Mouse (Mus musculus) MN1 (cell line): ENCODE data around the gene Foxj2.

Experiments
- DNase-seq: peaks from one replicate; pipeline ENCODE4 v3.0.0-alpha.2; 2016; ENCODE audit warnings: low spot score

The Foxj2 gene

DNA sequence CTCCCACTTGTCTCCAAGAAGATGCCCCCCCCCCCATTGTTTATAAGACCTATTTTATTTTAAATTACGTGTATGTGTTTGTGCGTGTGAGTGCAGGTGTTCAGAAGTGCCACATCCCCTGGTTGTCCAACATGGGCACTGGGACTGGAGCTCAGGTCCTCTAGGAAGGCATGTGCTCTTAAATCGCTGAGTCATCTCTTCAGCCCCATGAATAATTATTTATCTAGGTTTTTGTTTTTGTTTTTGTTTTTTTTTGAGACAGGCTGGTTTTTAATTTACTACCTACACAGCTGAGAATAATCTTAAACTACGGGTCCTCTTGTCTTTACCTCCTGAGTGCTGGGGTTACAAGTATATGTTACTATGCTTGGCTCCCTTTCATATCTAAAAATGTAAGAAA, 6.1 kb upstream of the Foxj2 start:
- no peak for DNase-seq

DNA sequence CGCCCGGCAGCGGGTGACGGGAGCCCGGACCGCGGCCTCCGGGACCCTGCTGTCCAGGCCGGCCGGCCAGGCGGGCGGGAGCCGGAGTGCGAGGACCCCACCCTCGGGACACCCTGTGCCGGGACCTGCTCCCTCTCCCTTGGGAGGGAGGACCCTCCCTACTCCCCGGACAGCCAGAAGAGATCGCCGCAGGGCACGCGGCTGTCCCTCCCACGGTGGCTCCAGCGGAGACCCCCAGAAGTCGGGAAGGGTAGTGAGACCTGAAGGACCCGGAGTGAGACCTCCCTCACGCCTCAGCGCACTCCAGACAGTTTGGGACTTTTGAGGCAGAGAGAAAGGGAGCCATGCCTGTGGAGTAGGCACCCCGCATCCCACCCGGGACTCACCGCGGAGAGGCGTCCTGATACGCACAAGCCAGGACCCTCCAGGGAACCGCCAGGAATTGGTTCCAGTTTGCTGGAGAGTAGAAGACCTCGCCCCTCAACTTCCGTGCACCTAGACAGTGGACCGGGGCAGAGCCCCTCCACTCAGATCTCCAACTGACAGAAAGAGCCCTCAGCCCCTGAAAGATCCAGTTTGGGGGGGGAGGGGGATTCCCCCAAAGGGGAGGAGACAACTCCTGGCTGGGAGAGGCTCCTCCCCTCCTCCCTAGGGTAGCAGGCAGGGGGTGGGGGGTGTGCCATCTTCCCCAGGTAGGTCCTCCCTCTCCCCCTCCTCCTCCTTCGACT, 521 bp downstream of the Foxj2 start:
- DNase-seq = peak; percentile 26

DNA sequence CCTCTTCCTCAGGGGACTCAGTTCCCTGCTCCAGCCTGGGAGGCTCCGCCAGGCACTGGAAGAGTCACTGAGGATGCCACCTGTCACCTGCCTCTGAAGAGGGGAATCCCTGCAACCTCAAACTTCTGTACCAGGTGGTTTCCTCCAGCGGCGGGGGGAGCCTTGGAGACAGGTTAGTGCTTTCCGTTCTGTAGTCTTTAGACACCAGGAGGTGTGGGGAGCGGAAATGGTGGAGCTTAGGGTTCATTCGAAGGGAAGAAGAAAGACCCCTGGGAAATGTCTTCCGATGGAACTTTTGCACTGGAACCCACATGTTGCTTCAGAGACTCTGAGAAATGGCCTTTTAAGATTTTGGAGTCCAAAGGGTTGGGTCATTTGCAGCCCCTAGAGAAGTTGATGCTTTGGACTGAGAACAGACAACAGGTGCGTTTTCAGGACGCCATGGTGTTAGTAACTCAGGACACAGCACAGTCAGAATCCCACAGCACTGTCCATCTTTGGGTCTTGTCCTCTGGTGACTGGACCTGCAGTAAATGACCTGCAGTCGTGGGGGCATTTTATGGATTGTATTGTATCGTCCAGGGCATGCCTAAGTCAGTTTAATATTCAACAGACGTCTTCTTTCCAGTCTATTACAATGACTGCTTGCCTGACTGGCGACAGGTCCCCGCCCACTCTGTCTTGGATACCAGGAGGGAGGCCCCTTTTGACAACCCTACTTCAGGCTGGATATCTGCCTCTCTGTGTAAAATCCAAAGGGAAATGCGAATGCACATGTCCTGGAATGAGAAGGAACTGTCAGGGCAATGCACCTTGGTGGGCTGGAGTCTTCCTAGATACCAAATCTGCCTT, 1.3 kb downstream of the Foxj2 start:
- no peak for DNase-seq

DNA sequence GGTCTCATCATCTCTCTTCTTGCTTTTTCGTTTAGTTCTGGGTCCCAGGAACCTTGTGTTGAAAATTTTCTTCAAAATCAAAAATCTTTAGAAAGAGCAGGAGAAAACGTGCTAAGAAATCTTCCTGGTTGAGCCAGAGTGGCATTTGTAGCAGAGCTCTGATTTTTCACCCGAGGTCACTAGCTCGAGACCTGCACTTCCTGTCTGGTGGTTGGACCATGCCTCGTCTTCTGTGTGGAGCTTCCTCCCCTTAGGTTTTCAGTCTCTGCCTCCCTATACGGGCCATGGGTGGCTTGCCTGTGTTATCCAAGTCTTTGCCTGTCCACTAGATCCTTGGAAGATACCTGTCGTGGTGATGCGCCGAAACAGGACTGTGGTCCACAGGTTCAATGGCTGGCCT, 2.1 kb downstream of the Foxj2 start:
- DNase-seq = no peak

DNA sequence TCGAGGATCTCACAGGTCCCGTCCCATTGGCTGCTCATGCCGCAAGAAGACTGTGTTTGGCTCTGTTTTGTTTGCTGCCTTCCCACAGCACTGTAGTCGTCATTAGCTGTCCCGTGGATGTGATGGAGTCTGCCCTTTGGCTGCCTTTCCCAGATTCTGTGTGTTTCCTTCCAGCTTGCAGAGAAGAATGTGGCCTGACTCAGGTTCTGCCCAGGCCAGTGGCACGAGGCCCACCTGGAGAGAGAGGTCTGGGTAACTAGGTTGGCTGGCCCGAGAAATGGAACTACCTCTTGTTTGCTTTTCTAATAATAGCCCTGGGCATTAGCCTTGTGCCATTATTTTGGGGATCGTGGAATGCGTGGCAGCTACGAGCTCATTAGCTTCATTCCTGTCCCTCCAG, 4.4 kb downstream of the Foxj2 start:
- DNase-seq = no peak

DNA sequence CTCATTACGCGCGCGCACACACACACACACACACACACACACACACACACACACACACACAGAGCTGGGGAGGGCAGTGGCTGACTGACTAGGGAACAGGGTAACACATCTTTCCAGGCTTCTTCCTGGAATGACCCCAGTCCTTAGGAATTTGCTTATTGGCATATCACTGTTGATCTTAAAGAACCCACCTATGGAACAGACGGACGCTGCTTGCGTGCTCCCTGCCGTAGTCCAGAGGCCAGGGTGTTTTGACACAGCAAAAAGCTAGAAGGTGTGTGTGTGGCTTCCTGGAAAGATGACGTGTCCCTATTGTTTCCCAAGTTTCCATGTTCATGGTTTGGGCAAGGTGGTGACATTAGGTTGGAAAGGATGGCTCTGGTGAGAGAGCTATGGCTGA, 5.5 kb downstream of the Foxj2 start:
- no peak for DNase-seq

DNA sequence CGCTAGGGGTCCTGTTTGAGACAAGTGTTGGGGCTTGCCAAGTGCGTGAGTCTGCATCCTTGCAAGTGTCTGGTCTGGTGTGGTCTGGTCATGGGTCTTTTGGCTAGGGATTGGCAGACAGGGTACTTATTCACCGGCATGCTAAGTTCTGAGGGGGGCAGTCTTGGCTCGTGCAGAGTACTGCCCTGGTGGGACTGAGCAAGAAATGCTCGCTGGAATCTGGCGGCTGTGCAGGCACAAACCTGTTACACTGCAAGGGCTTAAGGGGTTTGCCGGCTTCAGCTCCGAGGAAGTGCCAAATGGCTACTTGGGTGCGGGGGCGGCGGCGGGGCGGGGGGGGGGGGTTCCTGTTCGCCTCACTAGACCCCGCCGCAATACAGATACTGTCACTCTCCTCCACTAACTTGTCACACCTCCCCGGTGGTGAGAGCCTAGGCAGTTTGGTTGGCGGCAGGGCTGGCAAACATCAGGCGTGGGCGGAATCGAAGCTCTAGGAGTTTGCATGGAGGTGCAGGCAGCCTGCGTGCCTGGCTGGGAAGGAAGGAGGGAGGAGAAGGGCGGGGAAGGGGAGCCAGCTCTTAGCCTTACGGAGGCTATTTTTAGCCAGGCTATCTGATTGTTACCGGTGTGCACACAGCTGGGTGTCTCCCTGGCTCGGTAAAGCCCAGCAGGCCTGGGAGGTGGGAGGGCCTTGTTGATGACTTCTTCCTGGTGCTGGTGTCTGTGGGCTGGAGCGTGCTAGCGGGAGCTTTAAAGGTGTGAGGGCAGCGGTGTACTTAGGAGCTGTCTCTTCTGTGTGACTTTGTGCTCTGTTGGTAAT, 6.4 kb downstream of the Foxj2 start:
- peak; percentile 84 for DNase-seq

DNA sequence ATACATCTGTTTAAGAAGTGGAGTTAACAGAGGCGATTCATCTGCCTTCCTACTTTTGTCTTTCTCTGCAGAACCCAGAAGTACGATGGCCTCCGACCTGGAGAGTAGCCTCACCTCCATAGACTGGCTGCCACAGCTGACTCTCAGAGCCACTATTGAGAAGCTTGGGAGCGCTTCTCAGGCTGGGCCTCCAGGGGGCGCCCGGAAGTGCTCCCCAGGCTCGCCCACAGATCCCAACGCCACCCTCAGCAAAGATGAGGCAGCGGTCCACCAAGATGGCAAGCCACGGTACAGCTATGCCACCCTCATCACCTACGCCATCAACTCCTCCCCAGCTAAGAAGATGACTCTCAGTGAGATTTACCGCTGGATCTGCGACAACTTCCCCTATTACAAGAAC, 8.4 kb downstream of the Foxj2 start:
- DNase-seq = peak; percentile 29

DNA sequence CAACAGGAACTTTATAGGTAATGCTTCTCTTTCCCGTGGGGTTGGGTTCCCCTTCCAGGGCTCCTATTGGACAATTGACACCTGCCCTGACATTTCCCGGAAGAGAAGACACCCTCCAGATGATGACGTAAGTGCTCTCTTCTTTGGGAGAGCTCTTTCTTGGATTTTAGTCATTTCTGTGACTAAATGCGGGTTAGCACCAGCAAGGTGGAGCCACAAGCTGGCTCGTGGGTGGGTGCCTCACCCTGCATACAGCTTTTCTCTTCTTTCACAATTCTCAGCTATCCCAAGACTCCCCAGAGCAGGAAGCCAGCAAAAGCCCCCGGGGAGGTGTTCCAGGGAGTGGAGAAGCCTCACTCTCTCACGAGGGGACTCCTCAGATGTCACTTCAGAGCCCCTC, 13.2 kb downstream of the Foxj2 start:
- DNase-seq = no peak

DNA sequence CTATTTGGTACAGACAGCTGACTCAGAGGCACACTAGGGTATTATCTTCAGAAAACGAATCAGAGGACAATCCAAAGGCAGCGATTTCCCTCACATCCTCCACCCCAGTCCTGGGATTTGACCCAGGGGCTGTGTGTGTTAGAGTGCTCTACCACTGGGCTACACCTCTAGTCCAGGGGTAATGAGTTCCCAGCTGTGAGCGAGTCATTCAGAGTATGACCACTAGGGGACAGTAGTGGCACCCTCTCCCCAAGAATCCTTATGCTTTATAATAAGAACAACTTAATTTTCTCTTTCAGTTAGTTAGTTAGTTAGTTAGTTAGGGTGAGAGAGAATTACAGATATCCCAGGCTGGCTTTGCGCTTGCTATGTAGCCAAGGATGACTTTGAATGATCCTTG, 14.7 kb downstream of the Foxj2 start:
- peak; percentile 44 for DNase-seq

DNA sequence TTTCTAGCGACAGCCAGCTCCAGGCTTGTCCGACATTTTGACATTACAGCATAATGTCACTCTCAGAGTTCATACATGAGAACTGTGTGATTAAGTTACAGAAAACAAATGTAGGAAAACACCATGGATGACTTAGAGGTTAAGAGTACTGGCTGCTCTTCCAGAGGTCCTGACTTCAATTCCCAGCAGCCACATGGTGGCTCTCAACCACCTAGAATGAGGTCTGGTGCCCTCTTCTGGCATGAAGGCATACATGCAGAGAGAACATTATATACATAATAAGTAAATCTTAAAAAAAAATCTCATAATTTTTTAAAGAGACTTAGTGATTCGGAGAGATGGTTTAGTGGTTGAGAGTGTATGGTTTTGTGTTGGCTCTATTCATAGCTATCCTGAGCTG, 17.3 kb downstream of the Foxj2 start:
- DNase-seq = no peak

DNA sequence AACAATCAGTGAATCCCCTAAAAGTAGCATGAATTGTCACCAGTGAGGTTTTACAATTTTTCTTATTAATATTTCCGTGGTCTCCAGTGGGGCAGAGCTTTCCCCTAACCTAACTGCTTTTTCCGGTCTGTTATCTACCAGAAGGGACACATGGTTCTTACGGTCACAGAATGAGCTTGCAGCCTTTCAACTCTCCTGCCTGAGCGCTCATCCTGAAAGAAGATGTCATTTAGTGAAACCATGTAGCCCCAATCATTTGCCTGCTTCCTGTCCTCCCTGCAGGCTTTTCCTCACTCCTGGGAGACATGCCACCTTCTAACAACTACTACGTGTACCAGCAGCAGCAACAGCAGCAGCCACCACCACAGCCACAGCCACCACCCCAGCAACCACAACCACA, 17.8 kb downstream of the Foxj2 start:
- DNase-seq = no peak

DNA sequence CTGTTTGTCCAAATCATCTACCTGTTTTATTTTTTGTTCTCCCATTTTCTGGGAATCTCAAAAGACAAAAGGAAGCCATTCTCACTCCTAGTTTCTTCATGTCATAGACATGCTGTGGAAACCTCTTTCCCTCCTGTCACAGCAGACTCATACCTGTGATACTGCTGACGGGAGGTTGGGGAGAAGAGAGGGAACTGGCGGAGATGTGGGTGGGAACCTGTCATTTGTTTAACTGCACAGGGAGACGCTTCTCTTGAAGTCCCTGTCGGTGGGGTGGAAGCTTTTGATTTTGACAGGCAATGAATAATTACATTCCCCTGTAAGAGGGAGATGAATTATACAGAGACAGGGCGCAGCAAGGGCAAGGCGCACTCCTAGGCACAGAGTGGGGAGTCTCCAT, 24.0 kb downstream of the Foxj2 start:
- no peak for DNase-seq

DNA sequence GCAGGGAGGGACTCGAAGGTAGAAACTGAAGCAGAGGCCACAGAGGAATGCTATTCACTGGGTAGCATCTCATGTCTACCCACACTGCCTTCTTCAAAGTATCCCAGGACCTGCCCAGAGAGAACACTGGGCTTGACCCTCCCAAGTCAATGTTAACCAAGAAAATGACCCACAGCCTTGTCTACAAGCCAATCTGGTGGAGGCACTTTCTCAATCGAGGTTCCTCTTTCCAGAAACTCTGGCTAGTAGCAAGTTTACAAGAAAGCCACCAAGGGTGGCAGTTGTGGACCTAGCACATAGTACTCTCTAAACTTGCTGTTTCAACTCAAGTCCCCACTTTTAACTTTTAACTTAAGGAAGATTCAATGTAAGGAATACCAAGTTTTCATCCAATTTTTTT, 33.0 kb downstream of the Foxj2 start:
- DNase-seq = no peak

DNA sequence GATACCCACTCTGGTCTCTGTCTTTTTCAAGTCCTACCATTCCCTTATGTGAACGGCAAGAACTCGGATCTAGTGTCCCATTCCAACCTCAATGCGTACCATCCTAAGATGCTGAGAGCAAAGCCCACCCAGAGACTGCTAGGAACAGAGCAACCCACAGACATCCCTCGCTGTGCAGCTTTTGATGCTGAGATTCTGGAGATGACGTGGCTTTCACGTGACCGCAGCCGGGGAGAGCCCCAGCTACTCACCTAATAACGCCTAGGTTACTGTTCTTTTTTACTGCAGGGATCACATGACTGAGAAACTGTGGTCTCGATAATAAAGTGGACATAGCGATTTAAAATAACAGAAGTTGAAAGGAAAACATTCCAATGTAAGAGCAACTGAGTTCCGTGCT, 34.8 kb downstream of the Foxj2 start:
- no peak for DNase-seq

DNA sequence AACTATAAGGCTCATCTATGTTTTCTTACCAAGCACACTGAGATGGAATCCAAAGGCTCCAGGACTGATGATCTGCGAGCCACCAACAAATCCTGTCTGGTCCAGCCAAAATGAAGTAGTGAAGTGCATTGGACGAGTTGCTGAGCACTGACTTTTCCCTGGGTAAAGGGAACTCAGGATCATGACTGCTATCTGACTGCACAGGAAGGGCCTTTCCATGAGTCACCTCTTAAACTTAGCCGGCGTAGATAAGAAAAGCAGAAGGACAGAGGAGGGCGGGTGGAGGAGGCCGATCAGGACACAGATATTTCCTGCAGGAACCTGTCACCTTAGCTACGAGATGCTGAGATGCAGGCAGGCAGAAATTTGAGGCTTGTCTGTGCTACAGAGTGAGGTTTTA, 36.2 kb downstream of the Foxj2 start, which contains the start of gene C3ar1:
C3ar1 (minus strand) TSS at position 207 of the 400 bp plus-strand sequence.
- DNase-seq = peak; percentile 18

DNA sequence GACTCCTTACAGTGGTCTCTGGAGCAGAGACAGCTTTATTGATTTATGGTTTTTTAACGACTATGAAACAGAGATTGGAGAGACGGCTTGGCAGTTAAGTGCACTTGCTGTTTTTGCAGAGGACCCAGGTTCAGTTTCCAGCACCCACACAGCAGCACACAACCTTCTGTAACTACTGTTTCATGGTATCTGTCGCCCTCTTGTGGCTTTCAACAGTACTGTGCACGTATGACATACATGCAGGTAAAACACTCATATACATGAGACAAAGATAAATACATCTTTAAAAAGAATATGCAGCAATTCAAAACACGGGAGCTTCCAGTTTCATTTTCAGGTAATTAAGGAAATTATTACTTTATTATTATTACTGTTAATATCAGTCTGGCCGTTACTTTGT, 42.7 kb downstream of the Foxj2 start:
- DNase-seq = no peak

DNA sequence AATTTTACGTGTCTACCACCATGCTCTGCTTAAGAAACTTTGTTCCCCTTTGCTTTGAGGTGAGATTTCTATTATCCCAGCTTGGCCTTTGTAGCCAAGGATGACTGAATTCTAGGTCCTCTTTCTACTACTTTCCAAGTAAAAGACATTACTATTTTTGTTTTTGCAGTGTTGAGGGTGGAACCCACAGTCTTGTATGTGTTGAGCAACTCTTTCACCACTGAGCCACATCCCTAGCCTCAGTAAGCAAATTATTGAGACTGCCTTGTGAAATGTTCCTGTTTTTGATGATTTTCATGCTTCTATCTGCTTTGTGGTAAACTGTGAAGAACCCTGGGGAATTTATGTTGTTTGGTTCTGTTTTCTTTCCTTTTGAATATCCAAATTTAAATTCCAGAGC, 43.2 kb downstream of the Foxj2 start:
- DNase-seq = no peak

DNA sequence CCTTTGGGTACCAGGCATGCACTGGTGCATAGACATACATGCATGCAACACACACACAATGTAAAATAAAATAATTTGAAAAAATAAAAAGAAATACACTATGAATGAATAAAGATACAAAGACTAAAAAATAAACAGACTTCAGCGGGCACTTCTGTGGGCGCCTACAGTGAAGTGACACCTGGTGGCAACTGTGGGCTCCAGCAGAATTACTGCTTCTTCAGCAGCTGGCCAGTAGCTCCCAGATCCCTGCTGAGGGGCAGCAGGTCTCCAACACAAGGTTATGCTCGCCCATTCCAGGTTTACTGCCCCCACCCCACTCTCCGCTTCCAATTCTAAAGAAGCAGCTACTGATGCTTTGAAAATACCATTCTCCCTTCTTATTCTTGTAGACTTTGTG, 48.2 kb downstream of the Foxj2 start:
- no peak for DNase-seq

DNA sequence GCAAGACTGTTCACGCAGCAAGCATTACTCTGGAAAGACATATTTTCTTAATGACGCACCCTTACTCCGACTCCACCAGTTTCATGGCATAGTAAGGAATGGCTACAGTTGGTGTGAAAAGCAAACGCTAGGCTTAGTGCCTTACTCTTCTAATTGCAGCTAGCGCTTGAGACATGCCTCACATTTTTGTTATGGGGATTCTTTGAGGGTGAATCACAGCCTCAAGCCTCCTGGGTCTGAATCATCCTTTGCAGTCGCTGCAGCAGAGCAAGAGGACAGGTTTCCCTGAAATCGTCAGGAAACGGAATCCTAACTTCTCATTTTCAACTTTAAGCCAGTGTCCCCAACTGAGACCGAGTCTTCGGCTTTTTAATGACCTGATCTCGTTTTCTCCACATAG, 50.1 kb downstream of the Foxj2 start:
- no peak for DNase-seq

DNA sequence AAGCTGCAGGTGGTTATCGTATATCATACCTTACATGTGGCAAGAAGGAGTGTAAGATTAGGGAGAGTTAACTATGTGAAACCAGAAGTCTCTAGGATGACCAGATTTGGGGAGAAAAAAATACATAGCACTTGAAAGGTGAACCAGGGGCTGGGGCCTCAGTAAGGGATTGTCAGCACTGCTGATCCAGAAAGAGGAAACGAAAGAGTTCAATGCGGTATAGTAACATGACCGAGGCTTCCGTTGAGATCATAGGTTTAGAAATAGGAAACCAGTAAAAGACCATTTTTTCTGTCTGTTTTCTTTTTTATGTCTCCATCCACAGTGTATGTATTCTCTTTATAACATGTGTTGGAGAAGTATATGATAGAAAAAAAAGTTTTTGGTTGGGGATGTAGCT, 53.1 kb downstream of the Foxj2 start:
- no peak for DNase-seq

DNA sequence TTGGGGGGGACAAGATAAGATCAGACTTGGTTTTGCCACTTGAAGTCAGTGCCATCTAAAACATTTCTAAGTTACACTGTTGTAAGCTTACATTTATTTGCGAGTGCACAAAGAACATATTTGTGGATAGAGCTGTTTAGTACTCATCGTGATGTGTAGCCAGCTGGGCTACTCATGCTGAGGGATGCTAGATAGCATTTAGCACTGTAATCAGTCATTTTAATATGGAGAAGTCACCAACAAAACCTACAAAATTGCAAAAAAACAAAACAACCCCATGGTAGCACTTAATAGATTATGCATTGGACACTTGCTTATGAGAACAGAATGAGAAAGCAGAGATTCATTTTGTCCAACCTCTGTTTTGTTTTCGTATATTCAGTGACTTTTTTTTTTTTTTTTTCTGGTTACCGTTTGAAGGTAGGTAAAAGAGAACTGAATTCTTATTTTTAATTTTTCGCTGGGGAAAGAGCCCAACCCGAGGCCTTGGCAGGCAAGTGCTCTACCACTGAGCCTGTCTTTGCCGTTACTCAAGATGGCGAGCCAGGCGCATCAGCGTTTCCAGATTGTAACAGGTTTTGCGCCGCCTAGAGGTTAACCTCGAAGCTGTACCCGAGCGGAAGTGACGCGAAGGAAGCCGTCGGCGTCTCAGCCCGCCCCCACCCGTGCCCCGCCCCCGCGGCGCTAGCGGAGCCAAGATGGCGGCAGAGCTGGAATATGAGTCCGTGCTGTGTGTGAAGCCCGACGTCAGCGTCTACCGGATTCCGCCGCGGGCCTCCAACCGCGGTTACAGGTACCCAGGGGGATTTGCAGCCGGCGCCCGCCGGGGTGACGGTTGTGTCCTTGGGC, 54.4 kb downstream of the Foxj2 start, which contains the start of gene Necap1:
Necap1 (plus strand) TSS at position 604 of the 849 bp plus-strand sequence.
- peak; percentile 97 for DNase-seq
